Mouse (Mus musculus) cerebellum, postnatal 10 days (tissue): ENCODE measurements around the gene Gm49358.

ENCODE experiments used
- DNase-seq, 2 experiments: peaks; one replicate each; pipeline ENCODE4 v3.0.0; 2021; ENCODE audit warnings: mixed read lengths in 2 of 2

Gm49358 gene

DNA sequence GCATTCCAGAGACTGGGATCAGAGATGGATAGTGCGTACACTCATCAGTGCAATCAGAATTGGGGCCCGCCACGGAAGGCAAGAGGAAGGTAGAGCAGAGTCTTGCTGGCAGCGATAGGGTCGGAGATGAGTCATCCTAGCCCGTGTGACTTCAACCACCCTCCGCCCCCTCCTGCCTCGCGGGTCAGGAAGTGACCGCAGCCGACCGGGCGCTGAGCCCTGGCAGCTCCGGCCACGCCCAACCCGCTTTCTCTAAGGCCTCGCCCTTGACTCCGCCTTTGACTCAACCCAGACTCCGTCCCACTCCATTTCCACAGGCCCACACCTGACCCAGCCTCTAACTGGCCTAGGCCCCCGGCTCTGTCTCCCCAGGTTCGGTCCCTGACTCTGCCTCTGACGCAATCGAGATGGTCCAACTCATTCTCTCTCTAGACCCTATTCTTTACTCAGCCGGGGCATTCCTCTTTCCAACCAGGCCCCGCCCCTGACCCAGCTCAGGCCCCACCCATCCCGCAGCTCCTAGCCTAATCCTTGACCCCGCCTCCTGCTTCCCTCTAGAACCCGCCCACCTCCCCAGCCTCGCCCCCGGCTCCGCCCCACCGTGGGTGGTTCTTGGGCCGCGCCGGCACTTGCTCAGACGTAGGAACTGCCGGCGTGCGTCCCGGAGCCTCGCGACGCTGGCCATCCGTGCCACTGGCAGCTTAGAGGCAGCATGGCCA lies 14.8 kb downstream of the Gm49358 start, which contains the start of gene Nt5dc3:
Gene Nt5dc3 (plus strand): TSS at position 608 of the 719 bp plus-strand sequence.
- peak; percentile 98 to 99 for DNase-seq

DNA sequence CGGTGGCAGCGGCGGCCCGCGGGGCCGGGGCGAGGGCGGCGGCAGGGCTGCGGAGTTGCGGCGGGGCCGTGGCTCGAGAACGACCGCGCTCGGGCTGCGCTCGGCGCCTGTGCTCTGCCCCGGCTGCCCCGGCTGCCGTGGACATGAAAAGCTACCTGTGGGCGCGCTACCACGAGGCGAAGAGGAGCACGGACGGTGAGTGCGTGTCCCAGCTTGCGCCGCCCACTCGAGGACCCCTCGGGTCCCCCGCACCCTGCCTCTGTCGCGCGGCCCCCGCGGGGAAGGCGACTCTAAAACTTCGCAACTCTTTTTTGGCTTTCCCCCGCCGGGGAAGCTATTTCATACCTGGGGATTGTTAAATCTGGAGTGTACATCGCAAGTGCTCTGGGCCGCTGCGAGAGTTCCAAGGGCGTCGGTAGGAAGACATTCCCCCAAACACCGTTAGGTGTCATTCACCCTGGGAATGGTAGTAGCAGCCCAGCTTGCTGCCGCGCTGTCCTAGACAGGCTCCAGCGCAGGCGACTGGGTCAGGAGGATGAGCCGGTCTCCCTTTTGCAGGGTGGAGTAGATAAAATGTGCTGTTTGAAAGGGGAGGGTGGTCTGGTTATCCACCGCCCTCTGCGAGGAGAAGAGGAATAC lies 15.5 kb downstream of the Gm49358 start:
- peak; percentile 59 to 61 for DNase-seq

DNA sequence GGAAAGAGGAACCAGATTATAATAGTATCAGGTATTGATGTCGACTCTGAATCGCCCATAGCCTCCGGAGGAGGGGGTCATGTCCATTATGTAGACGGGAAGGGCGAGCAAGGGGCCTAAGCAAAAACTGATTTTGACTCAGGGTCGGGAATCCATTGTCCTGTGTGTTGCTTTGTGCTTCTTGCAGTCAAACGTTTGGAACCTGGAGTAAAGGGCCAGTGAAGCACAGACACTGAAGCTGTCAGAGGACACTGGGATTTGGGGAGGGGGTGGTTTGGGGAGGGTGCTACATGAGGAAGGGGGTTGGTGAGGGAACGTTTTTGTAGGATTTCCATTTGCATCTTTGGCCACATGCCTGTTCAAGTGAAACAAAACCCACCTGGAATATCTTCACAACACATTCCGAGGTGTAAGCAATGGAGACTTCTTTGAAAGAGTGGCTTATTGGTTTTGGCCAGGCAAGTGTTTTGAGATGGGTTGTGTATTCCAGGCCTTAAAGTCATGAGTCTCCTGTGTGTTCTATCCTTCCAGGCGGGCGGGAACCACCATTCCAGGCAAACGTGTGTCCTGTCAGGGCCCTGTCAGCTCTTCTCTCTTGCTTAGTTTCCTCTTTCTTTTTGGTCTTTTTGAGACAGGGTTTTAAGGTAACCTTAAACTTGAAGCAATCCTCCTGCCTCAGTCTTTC lies 16.2 kb downstream of the Gm49358 start:
- DNase-seq = peak in 1 of 2 experiments; percentile 16

DNA sequence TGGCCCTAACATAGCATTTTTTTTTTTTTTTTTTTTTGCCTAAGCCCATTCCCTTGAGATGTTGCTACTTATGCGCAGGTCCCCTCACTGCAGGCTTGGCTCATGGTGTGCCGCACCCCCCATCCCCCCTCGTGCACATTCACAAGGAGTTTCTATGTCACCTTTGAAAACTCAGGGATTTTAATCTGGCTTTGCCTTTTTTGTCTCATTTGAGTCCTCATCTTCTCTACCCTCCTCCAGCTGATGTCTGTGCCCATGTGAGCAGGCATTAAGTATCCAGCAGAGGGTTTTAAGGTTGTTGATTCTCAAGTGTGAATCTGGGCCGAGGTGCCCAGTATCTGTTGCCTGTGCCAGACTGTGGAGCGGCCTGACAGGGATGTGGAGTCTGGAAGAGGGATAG lies 17.9 kb downstream of the Gm49358 start:
- DNase-seq = no peak

DNA sequence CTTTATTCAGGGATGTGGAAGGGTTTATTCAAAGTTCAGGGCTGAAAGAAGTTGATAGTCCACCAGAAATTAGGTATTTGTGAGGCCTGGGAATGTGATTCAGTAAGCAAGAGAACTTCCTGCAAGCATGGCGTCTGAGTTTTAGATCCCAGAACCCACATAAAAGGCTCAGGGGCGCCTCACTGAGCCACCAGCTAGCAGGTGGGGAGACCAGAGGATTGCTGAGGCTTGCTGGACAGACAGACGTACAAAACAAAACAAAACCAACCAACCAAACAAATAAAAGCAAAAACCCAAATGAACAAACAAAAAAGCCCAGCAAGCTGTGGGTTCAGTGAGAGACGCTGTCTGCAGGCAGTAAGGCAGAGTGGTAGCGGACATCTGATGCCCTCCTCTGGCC lies 18.9 kb downstream of the Gm49358 start:
- no peak for DNase-seq

DNA sequence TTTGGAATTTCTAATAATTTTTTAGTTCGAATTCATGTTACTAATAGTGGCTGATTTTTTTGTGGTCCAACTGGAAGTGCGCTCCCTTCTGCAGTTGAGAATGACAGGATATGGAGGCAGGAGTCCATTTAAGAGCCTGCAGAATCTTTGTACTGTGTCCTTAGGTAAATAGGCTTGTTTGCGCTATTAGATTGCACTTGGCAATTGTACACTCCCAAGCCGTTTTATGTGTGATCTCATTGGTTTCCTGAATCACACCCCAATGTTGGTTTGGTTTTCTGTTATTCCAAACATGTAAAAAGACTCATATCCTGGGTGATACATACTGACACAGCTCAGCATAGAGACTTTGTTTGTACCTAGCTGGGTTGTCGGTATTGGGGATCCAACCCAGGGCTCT lies 19.8 kb downstream of the Gm49358 start:
- no peak for DNase-seq

DNA sequence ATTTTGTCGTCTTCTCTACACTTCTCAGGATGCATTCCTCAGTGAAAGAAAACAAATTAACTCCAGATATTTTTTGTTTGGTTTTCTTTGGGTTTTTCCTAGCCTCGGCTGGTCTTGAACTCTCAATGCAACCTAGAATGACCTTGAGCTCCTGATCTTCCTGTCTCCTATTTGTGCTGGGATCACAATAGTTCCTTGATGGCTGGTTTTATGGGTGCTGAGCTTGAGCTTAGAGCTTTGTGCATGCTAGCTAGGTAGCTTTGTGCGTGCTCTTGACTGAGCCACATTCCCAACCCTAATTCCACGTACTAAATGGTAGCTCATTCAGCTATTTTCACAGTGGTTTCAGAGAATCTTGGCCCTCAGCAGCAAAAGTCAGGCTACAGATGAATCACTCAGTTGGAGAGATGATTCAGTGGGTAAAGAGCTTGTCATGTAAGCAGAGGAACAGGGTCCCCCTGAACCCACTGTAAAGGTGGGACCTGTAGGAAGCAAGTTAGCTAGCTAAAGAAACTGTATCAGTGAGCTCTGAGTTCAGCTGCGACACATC lies 20.4 kb downstream of the Gm49358 start:
- no peak for DNase-seq

DNA sequence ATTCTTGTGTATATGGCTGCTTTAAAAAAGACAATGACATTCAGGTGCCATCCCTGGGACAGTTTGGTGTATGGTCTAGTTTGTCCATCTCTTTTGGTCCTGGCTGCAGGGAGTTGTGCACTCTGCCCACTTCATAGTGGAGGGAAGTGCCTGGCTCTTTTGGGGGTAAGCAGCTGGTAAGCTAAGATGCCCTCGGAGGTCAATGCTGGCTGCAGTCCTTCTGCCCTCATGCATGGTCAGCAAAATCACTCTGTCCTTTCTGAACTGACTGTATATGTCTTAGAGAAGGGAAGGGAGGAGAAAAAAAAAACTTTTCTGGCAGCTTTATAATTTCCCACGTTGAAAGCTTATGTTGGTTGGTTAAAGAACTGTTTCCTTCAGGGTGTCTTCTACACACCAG lies 21.6 kb downstream of the Gm49358 start:
- no peak for DNase-seq

DNA sequence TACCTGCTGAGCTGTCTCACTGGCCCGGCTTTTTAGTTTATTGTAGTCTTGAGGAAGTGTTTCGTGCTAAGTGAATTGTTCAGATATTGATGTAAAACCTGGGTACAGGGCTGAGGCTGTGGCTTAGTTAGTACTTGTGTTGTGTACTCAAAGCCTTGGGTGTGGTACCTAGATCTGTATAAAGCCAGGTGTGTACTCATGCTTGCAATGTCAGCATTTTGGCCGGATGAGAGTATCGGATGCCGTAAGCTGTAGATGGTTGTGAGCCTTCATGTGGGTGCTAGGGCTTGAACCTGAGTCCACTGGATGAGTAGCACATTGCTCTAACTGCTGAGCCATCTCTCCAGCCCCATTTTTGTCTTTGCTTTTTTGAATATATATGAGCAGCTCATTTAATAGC lies 22.3 kb downstream of the Gm49358 start:
- no peak for DNase-seq

DNA sequence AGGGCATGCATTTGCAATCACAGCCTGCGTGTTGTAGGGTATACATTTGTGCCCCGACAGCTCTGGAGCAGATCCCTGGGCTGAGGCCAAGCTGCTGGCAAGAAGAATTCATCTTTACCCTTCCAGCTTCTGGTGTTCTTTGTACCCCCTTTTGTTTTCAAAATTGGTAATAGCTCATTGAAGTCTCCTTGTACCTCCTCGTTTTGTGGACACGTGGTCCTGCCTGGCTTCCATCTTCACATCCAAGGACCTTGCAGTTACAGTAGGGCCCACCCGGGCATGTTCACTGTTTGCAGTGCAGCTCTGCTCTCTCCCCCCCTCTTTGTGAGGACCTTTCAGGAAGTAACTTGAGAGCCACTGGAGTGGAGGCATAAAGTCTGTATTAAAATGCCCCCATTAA lies 24.4 kb downstream of the Gm49358 start:
- DNase-seq = peak in 1 of 2 experiments; percentile 47

DNA sequence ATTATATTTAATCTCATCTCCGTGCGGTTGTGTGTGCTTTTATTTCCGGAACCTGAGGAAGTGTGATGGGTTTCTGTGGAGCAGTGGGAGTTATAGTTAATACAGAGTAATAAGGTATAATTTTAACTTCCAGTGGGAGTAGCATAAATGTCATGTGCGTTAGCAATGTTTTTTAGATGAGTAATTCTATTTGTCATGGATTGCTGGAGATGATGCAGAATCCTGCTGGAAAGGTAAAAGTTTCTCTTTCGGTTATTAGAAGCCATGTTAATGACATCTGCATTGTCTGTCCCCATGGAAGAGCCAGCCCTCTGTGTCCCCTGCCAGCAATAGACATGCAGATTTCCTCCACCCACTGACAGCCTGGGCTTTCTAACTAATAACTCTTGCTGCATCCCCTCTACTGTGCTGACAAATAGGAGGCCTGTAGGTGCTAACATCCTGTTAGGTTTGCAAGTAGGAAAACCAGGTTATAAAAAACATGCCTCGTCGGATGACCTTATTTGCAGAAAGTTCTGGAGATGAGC lies 25.4 kb downstream of the Gm49358 start:
- no peak for DNase-seq

DNA sequence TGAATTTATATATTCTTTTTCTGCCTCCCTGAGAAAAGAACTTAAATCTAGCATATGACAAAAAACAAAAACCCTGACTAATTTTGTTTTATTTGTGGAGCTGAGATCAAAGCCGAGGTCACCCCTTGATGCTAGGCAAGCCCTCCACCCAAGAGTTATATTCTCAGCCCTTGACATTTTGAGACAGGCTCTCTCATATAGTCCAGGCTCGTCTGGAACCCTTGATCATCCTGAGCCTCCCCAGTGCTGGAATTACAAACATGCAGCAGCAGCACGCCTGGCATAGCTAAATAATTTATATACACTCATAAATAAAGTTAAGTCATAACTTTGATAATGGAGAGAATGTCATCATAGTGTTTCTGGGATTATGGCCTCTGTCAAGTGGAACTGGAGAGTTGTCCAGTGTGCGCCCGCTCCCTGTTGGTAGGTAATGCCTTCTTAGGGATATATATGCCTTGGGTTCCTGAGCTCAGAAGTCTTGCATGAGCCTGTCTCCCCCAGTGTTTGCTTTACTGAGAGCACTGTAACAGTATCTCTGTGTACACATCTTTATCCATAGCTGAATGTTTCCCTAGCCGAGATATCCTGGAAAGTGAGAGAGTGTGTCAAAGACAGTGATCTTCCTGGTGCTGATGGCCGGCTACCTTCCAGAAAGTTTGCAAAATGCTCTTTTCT lies 27.9 kb downstream of the Gm49358 start:
- DNase-seq = no peak

DNA sequence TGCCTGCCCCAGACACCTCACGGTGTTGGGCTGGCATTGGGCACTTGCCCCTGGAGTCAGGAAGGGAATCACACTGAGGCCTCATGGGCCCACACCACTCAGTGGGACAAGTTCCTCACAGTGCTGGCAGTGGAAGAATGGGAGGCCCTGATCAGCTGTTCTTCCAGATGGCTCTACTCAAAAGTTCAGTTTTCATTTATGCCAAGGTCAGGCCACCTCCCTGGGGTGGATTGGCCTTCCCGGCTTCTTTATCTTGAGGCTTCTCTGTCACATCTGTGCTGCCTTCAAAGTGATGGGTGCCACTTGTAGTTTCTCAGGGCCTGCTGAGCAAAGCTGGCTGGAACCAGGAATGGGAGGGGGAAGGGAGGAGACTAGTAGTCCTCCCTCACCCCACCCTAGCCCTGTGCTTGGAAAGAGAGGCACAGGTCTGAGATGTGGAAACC lies 29.8 kb downstream of the Gm49358 start:
- DNase-seq = peak in 1 of 2 experiments; percentile 17

DNA sequence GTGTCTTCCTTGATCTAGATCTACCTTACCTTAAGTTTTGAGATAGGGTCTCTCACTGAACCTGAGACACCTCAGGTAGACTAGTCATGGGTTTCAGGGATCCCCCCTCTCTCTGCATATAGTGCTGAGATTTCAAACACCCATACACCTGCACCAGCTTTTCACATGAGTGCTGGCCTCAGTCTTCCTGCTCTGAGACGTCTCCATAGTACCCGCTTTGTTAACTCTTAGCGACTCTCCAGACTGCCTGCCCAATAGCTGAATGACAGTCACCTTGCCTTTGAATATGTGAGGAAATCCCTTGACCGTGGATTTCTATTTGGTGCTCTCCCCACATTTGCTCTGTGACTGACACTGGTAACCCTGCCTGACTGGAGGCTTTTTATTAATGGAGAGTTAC lies 30.4 kb downstream of the Gm49358 start:
- DNase-seq = no peak

DNA sequence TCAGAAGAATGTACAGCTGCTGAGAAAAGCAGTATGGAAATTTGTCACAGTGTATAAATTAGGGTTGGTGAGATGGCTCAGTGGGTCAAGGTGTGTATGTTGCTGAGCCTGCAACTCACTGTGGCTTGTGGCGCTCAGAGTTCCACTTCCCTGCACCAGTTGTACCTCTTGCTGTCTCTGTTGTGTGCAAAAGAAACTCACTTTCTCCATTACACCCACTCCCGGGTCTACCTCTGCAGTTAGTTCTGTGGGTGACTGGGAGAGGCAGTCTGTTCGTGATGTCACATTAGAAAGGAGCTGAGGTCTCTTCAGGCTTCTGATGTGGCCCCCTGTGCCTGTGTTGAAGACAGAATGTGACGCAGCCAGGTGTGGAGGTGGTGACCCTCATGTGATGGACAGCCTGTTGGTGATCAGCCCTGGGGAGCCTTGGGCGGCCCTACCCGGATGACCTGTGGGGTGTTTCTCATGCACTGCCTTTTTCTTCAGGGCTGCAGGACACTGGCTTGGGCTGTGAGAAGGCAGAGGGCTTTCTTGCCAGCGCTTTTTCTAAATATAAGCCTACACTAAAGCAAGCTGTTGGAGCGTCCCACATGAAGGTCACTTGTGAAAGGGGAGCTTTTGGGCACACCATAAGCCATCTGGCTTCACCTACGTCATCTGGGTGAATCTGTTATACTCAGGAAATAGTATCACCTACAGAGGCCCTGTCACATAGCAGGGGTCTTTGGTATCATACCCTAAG lies 31.2 kb downstream of the Gm49358 start:
- DNase-seq = no peak

DNA sequence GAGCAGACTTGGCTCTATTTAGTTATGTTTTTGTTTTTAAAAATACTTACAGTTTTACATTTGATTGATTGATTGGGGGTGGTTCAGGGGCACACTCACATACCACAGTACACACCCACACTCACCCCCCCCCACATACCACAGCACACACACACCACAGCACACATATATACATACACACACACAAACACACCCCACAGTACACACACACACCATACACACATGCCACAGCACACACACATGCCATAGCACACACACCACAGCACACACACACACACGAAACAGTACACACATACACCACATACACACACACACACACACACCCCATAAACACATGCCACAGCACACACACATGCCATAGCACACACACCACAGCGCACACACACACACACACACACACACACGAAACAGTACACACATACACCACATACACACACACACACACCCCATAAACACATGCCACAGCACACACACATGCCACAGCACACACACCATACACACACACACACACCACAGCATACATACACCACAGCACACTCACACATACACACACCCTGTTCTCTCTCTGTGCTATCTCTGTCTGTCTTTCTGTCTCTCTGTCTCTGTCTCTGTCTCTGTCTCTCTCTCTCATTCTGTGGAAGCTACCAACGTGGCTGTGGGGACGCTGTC lies 32.4 kb downstream of the Gm49358 start:
- DNase-seq = no peak

DNA sequence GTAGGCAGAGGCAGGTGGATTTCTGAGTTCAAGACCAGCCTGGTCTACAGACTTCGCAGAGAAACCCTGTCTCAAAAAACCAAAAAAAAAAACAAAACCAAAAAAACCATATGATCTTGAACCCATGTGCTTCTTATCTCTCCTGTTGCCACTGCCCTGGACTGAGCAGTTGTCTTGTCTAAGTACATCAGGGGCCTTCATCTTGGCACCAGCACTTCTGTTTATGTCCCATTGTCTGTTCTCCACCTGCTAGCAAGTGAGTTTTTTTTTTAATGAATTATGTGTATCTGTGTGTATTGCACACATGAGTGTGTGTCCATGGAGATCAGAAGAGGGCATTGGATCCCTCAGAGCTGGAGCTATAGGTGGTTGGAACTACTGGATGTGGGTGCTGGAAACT lies 43.6 kb downstream of the Gm49358 start:
- no peak for DNase-seq

DNA sequence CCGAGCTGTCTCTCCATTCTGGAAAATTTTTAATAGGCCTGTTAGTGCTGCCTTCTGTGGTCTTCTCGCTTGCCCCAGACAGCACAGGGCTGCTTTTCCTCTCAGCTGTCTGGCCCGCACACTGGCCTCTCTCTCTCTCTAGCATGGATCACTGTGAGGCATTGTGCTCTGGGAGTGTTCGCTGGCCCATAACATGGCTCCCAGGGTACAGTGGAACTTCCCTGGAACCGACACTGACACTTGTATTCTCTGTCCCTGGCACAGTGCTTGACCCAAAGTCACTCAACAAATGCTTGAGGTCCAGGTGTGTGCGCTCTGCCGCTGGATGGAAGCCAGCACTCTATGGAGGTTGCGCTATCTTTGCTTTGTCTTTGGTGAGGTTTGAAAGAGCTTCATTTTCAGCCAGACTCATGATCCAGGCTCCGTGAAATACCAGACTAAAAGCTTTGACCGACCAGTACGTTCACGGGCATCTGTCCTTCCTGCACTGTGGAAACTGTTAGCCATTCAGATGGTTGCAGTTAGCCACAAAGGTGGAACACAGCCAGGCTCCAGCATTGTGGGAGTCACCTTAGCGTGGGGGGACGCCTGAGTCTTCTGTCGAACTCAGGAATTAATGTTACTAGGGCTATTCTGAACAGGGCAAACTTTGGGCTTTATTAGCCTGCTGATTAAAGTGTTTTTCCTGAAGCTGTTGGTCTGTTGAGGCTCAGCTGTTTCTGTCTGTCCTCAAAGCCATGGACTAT lies 44.4 kb downstream of the Gm49358 start:
- DNase-seq = no peak

DNA sequence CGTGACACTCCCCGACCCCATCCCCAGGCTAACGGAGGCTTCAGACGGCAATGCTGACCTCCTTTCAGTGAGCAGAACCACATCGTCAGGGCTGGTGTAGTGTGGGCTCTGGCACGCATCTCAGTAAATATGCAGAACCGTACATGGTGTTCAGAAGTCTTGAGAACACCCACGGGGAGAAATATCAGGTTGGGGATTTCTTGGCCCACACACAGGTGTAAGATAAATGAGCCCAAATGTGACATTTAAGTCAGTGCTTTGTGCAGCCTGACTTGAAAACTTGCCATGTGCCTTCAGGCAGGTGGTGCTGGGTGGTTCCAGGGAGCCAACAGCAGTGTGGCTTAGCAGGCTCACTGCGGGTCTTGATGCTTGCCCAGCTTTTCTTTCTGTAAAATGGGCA lies 46.2 kb downstream of the Gm49358 start:
- no peak for DNase-seq

DNA sequence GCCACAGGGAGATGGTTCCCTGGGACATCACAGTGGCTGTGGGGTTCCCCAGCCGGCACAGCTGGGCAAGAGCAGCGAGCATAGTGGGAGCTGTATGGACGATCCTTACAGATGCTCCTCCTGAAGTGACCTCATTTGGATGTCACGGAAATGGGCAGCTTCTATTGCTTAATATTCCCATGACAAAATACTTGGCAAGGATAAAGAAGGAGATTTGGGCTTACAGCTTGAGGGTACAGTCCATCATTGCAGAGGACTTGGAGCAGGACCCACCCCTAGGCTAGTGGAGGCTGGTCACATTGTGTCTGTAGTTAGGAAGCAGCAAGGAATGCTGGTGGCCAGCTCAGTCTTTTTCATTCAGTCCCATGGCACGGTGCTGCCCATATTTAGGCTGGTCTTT lies 46.8 kb downstream of the Gm49358 start:
- no peak for DNase-seq
